Mouse (Mus musculus): Measurements from ENCODE around the gene Ppfia3. TPM values are rescaled to one million over a fixed set of nuclear protein-coding genes. Genes with fewer than 3 reads are reported as not detected.
A peak's percentile ranks its signal among the peaks of the same experiment; 100 is the strongest.

The Ppfia3 gene
- polyA plus RNA-seq, 1 experiment from 2014 or later: 9.5 TPM

- Histone ChIP-seq H3K36me3 (ENCODE audit: control insufficient read depth, insufficient read depth, low read length) (no peaks in the 10 kb centered on the region), H3K4me1 (replicated peaks; ENCODE audit: control insufficient read depth, insufficient read depth, low read length) (peaks cover 9% of the 10 kb centered on the region), H3K4me2 (replicated peaks; ENCODE audit: low read depth, low read length) (no peak within 1 kb of the TSS), H3K9ac (ENCODE audit: low read depth, low read length) (no peak within 1 kb of the TSS), H3K9me3 (ENCODE audit: control insufficient read depth, low read length) (no peaks in the 10 kb centered on the region), H3K27ac (ENCODE audit: low read depth, low read length) (no peak within 1 kb of the TSS), H3K4me3 (ENCODE audit: low read depth, low read length) (no peak within 1 kb of the TSS), H3K27me3 (ENCODE audit: control insufficient read depth, insufficient read depth, low read length) (peaks cover 5% of the 10 kb centered on the region)
- ATAC-seq (ENCODE audit: low FRiP score) (no peak), DNase-seq (ENCODE audit: low spot score) (no peak)
- 34% methylated on average over 5 of the region's 5 CpGs for WGBS
Observed at GRCm38 (mm10) chr7:45335056-45335455, 31.8 kb downstream of the Ppfia3 start, which contains the start of gene Hrc. Hrc (plus strand) TSS chr7:45335290.

DNA sequence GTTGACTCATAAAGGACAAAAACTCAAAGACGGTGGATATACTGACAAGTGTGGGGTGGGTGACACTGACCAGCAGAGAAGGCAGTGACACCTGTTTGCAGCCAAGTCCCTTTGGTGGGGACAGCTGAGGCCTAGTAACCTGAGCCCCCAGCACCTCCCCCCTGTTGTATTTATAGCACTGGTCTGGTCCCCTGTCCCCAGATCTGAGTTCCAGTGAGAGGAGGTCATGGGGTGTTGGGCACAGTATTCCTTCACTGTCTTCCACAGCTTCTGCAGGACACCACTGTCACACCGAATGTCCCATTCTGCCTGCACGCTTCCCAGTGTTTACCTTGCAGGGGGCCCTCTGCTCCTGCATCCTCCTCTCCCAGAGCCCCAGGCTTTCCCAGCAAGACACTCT lies 32.2 kb downstream of the Ppfia3 start:
- peaks cover 8% of the 10 kb centered on the region for H3K4me1 ChIP-seq (replicated peaks; ENCODE audit: control insufficient read depth, insufficient read depth, low read length)
- H3K36me3 ChIP-seq (ENCODE audit: control insufficient read depth, insufficient read depth, low read length): no peaks in the 10 kb centered on the region
- H3K9me3 ChIP-seq (ENCODE audit: control insufficient read depth, low read length): no peaks in the 10 kb centered on the region
- no peak overlapping the region for H3K27ac ChIP-seq (ENCODE audit: low read depth, low read length)
- 31% methylated on average over 3 of the region's 3 CpGs for WGBS
- no peak for ATAC-seq (ENCODE audit: low FRiP score)
- no peak overlapping the region for H3K4me2 ChIP-seq (replicated peaks; ENCODE audit: low read depth, low read length)
- no peak for DNase-seq (ENCODE audit: low spot score)
- no peak overlapping the region for H3K9ac ChIP-seq (ENCODE audit: low read depth, low read length)
- H3K4me3 ChIP-seq (ENCODE audit: low read depth, low read length): no peak overlapping the region
- peaks cover 5% of the 10 kb centered on the region for H3K27me3 ChIP-seq (ENCODE audit: control insufficient read depth, insufficient read depth, low read length)

- Histone ChIP-seq H3K4me1 (replicated peaks; ENCODE audit: control insufficient read depth, insufficient read depth, low read length) (peaks cover 8% of the 10 kb centered on the region; the same call in 1 of the 2 replicates), H3K9me3 (ENCODE audit: control insufficient read depth, low read length) (no peaks in the 10 kb centered on the region), H3K36me3 (ENCODE audit: control insufficient read depth, insufficient read depth, low read length) (no peaks in the 10 kb centered on the region), H3K27ac (ENCODE audit: low read depth, low read length) (0 out of 2 replicates have a peak within 1 kb of the TSS, but pooled peaks have one; percentile 4), H3K4me2 (replicated peaks; ENCODE audit: low read depth, low read length) (peak within 1 kb of the TSS; percentile 98), H3K27me3 (ENCODE audit: control insufficient read depth, insufficient read depth, low read length) (peaks cover 5% of the 10 kb centered on the region; the same call in 1 of the 2 replicates), H3K9ac (ENCODE audit: low read depth, low read length) (peak within 1 kb of the TSS; percentile 67), H3K4me3 (ENCODE audit: low read depth, low read length) (peak within 1 kb of the TSS; percentile 58)
- DNase-seq (ENCODE audit: low spot score): peak; percentile 81
- under 1% methylated on average over 38 of the region's 38 CpGs for WGBS
- peak; percentile 59 for ATAC-seq (ENCODE audit: low FRiP score)
Observed at GRCm38 (mm10) chr7:45333431-45333982, 33.3 kb downstream of the Ppfia3 start, which contains the start of gene Trpm4. Trpm4 (minus strand) TSS chr7:45333780.

DNA sequence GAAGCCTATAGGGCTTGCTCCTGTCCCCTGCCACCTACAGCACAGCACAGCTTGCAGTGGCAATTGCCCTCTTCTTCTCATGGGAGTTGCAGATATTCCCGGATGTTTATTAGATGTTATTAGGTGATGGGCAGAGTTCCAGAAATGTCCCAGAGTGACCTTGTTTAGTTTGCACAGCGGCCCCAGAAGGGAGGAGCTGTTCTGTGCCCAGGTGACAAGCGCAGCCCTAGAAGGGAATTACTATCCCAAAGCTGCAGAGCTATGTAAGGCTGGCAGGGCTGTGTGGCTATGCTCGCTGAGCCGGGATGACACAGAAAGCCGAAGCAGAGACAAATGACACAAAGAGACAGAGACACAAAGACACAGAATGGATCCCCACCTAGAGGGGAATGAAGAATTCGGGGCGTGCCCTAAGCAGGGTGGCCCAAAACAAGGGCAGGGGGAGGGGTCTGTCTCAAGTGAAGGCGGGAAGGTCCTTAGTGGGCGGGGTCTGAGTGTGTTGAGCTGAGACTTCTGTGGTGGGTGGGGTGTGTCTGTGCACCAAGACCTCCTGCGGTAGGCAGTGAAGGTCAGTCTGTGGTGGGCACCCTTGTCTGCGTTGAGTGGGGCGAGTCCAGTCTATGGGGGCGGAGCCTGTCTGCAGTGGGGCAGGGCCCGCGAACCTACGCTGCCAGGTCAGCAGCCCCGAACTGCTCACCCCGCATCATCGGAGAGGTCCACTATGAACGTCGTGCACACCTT lies 34.0 kb downstream of the Ppfia3 start:
- H3K27me3 ChIP-seq (ENCODE audit: control insufficient read depth, insufficient read depth, low read length): peaks cover 5% of the 10 kb centered on the region; the same call in 1 of the 2 replicates

GRCm38 (mm10) chr7:45331502-45331901 lies 35.3 kb downstream of the Ppfia3 start:
- Histone ChIP-seq H3K9me3 (ENCODE audit: control insufficient read depth, low read length) (no peaks in the 10 kb centered on the region), H3K4me1 (replicated peaks; ENCODE audit: control insufficient read depth, insufficient read depth, low read length) (peaks cover 8% of the 10 kb centered on the region; the same call in 1 of the 2 replicates), H3K36me3 (ENCODE audit: control insufficient read depth, insufficient read depth, low read length) (no peaks in the 10 kb centered on the region), H3K4me2 (replicated peaks; ENCODE audit: low read depth, low read length) (no peak overlapping the region), H3K4me3 (ENCODE audit: low read depth, low read length) (no peak overlapping the region), H3K9ac (ENCODE audit: low read depth, low read length) (no peak overlapping the region), H3K27me3 (ENCODE audit: control insufficient read depth, insufficient read depth, low read length) (0 out of 2 replicates have a peak, but pooled peaks cover 2% of the 10 kb centered on the region), H3K27ac (ENCODE audit: low read depth, low read length) (no peak overlapping the region)
- DNase-seq (ENCODE audit: low spot score) (no peak), ATAC-seq (ENCODE audit: low FRiP score) (no peak)
- WGBS: 79% methylated on average over 6 of the region's 6 CpGs

More for the DNA sequence above, 34.0 kb downstream of the Ppfia3 start:
- ATAC-seq (ENCODE audit: low FRiP score) (peak; percentile 65), DNase-seq (ENCODE audit: low spot score) (peak; percentile 69)
- peak overlapping the region; percentile 58 for H3K4me3 ChIP-seq (ENCODE audit: low read depth, low read length)
- peak overlapping the region; percentile 67 for H3K9ac ChIP-seq (ENCODE audit: low read depth, low read length)
- H3K27ac ChIP-seq (ENCODE audit: low read depth, low read length): no peak overlapping the region
- peaks cover 8% of the 10 kb centered on the region; the same call in 1 of the 2 replicates for H3K4me1 ChIP-seq (replicated peaks; ENCODE audit: control insufficient read depth, insufficient read depth, low read length)
- no peaks in the 10 kb centered on the region for H3K9me3 ChIP-seq (ENCODE audit: control insufficient read depth, low read length)
- H3K36me3 ChIP-seq (ENCODE audit: control insufficient read depth, insufficient read depth, low read length): no peaks in the 10 kb centered on the region
- 3% methylated on average over 22 of the region's 22 CpGs for WGBS
- H3K4me2 ChIP-seq (replicated peaks; ENCODE audit: low read depth, low read length): peak overlapping the region; percentile 98

DNA sequence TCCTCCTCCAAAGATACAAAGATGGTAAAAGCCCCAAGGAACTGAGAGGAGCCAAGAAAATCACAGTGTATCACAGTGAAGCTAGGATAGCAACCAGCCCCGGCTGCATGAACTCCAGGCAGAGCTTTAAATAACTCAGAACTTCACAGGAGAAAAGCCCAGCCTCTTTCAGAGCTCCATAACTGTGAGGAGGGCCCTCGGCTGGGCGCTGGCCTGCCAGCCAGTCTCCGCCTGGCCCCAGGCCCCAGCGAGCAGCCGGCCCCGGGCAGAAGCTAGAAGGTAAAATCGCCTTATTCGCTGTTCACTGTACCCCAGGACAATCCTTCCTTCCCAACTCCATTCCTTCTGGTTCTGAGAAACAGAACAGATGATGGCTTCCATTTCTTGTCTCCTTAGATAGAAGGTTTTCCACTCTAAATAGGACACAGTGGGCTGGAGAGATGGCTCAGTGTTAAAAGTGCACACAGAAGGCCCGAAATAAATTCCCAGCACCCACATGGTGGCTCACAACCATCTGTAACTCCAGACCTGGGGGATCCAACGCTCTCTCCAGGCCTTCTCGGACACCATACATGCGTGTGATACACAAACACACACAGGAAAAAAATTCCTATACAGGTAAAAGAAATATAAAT lies 37.9 kb downstream of the Ppfia3 start:
- no peak overlapping the region for H3K27ac ChIP-seq (ENCODE audit: low read depth, low read length)
- ATAC-seq (ENCODE audit: low FRiP score) (no peak), DNase-seq (ENCODE audit: low spot score) (no peak)
- 81% methylated on average over 13 of the region's 13 CpGs for WGBS
- H3K9me3 ChIP-seq (ENCODE audit: control insufficient read depth, low read length): no peaks in the 10 kb centered on the region
- peaks cover 6% of the 10 kb centered on the region; the same call in 1 of the 2 replicates for H3K4me1 ChIP-seq (replicated peaks; ENCODE audit: control insufficient read depth, insufficient read depth, low read length)
- no peak overlapping the region for H3K4me3 ChIP-seq (ENCODE audit: low read depth, low read length)
- no peak overlapping the region for H3K9ac ChIP-seq (ENCODE audit: low read depth, low read length)
- no peaks in the 10 kb centered on the region for H3K36me3 ChIP-seq (ENCODE audit: control insufficient read depth, insufficient read depth, low read length)
- H3K27me3 ChIP-seq (ENCODE audit: control insufficient read depth, insufficient read depth, low read length): no peaks in the 10 kb centered on the region
- H3K4me2 ChIP-seq (replicated peaks; ENCODE audit: low read depth, low read length): no peak overlapping the region

GRCm38 (mm10) chr7:45325800-45326199 lies 41.0 kb downstream of the Ppfia3 start:
- Histone ChIP-seq H3K4me1 (replicated peaks; ENCODE audit: control insufficient read depth, insufficient read depth, low read length) (no peaks in the 10 kb centered on the region), H3K4me2 (replicated peaks; ENCODE audit: low read depth, low read length) (no peak overlapping the region), H3K27ac (ENCODE audit: low read depth, low read length) (no peak overlapping the region), H3K9me3 (ENCODE audit: control insufficient read depth, low read length) (no peaks in the 10 kb centered on the region), H3K9ac (ENCODE audit: low read depth, low read length) (no peak overlapping the region), H3K4me3 (ENCODE audit: low read depth, low read length) (no peak overlapping the region), H3K27me3 (ENCODE audit: control insufficient read depth, insufficient read depth, low read length) (no peaks in the 10 kb centered on the region), H3K36me3 (ENCODE audit: control insufficient read depth, insufficient read depth, low read length) (no peaks in the 10 kb centered on the region)
- ATAC-seq (ENCODE audit: low FRiP score) (no peak), DNase-seq (ENCODE audit: low spot score) (no peak)

- 92% methylated on average over 5 of the region's 5 CpGs for WGBS
- no peak for ATAC-seq (ENCODE audit: low FRiP score)
- Histone ChIP-seq H3K9me3 (ENCODE audit: control insufficient read depth, low read length) (no peaks in the 10 kb centered on the region), H3K36me3 (ENCODE audit: control insufficient read depth, insufficient read depth, low read length) (no peaks in the 10 kb centered on the region), H3K4me2 (replicated peaks; ENCODE audit: low read depth, low read length) (no peak overlapping the region), H3K27me3 (ENCODE audit: control insufficient read depth, insufficient read depth, low read length) (no peaks in the 10 kb centered on the region), H3K27ac (ENCODE audit: low read depth, low read length) (no peak overlapping the region), H3K4me3 (ENCODE audit: low read depth, low read length) (no peak overlapping the region), H3K9ac (ENCODE audit: low read depth, low read length) (no peak overlapping the region), H3K4me1 (replicated peaks; ENCODE audit: control insufficient read depth, insufficient read depth, low read length) (no peaks in the 10 kb centered on the region)
- DNase-seq (ENCODE audit: low spot score): no peak
Observed at GRCm38 (mm10) chr7:45323069-45323468, 43.8 kb downstream of the Ppfia3 start.

All from hindbrain, embryonic 11.5 days (tissue).